Mouse (Mus musculus) urinary bladder, postnatal 25 days (tissue): ENCODE measurements around the gene Hmga2.
"Not testable (repeated sequence)": the region's sequence is repeated elsewhere in the genome, so short reads cannot be mapped to it uniquely, and the experiment has no call there.

Experiments used
- DNase-seq: peaks from one replicate; pipeline ENCODE4 v3.0.0; 2022; ENCODE audit warnings: low spot score

Hmga2 gene

DNA sequence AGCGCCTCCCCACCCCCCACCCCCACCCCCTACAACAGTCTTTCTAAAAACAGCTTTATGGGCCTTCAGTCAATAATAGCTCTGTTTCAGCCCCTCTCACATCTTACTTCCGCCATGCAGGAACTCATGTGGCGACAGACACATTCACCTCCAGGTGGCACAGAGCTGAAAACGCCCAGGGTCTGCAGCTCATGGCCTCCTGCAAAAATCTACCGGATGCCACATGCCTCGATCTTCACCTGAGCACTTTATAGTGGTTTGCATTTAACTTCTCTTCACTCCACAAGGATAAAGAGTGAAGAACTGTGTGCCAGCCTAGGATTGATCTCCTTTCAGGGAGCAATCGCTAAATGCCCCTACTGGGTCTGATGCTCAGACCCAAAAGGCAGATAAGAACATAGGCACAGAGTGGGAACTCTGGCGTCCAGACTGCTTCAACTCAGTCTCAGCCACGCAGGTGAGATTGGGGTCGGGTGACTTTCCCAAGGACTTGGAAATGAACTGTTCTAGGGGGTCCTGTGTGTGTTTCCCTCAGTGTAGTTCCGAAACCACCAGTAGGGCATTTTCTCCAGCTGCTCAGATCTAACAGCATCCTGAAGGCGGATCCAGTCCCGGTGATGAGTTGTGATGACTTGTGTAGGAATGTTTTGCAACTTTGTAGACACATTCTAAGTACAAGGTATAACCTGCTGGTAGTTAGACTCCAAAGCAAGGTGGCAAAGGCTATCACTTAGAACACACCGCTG, 84.1 kb downstream of the Hmga2 start:
- no peak for DNase-seq

- DNase-seq, result no peak
Measured at GRCm38 (mm10) chr10:120390912-120391835, 85.1 kb downstream of the Hmga2 start.

GRCm38 (mm10) chr10:120389707-120390106, 86.6 kb downstream of the Hmga2 start:
- DNase-seq, result no peak

GRCm38 (mm10) chr10:120388966-120389365, 87.3 kb downstream of the Hmga2 start:
- no peak for DNase-seq

- DNase-seq, result no peak
Measured at GRCm38 (mm10) chr10:120388400-120388871, 87.8 kb downstream of the Hmga2 start.

- no peak for DNase-seq
Measured at GRCm38 (mm10) chr10:120387105-120387504, 89.2 kb downstream of the Hmga2 start.

DNA sequence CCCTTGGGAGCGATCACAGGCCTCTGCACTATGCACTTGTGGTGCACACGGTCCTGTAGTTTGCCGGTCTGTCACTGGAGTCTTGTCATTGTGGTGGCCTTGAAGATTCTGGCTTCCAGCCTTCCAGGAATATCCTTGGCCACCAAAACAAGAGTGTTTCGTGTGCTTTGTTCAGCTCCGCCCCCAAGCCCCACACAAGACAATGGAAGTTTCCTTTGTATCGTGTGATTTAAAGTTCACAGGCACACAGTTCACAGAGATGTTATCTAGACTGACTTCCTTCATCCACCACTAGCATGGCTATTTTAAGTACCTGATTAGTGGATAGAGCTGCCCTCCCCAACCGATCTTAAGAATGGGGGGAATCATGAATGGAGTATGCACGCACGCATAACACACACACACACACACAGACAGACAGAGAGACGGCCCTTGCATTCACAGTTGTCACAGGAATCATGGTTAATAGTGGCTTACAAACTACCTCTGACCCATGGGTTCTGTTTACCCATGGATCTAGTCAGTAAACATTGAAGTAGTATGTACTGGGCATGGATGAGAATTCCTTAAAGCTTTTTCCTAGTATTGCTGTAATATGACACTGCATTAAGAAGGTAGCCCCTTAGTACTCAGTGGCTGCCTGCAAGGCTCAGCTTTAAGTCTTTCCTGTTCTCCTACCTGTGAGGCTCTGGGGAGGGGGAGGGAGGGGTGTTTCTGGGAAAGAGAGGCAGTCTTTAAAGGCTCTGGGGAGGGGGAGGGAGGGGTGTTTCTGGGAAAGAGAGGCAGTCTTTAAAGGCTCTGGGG, 91.3 kb downstream of the Hmga2 start:
- DNase-seq, result no peak

- DNase-seq, result no peak
Measured at GRCm38 (mm10) chr10:120384040-120384439, 92.2 kb downstream of the Hmga2 start.

GRCm38 (mm10) chr10:120377795-120378194, 98.5 kb downstream of the Hmga2 start:
- DNase-seq, result no peak

- no peak for DNase-seq
Measured at GRCm38 (mm10) chr10:120377327-120377752, 98.9 kb downstream of the Hmga2 start.

DNA sequence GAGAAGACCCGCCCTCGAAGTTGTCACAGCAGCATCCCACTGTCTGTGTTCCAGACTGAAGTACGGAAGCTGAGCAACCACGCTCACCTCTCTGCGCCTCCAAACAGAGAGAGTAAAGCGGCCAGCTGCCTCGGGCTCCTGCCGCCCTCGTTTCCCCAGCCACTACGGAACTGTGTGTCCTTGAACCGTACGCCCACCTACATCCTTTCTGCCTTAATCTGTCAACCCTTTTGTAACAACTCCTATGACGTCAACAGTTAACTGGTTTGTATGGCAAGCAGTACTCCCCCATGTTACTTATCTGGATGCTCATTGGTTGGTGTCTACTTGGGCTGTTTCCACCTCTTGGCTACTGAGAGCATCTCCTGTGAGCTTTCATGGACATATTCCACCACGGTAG, 100.8 kb downstream of the Hmga2 start:
- DNase-seq, result no peak

DNA sequence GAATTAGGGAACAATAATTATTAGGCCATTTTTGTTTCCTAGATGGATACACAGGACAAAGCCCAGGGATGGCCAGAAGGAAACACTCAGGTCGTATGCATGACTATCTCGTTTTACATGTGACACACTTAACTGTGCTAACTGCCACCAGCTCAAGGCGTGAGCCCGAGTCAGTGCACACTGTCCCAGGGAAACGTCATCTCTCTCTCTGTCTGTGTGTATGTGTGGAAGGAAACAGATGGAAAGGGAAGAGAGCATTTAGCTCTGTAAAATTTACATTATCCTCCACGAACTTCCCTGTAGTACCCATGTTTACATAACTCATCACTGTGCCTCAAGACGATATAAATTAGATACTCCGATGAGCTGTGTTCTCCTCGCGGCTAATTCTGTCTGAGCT, 105.1 kb downstream of the Hmga2 start:
- no peak for DNase-seq

- no peak for DNase-seq
Measured at GRCm38 (mm10) chr10:120369187-120369805, 107.0 kb downstream of the Hmga2 start.

- not testable (repeated sequence) for DNase-seq
Measured at GRCm38 (mm10) chr10:120366173-120366592, 110.1 kb downstream of the Hmga2 start.

GRCm38 (mm10) chr10:120365380-120366172, 110.7 kb downstream of the Hmga2 start:
- no peak for DNase-seq

DNA sequence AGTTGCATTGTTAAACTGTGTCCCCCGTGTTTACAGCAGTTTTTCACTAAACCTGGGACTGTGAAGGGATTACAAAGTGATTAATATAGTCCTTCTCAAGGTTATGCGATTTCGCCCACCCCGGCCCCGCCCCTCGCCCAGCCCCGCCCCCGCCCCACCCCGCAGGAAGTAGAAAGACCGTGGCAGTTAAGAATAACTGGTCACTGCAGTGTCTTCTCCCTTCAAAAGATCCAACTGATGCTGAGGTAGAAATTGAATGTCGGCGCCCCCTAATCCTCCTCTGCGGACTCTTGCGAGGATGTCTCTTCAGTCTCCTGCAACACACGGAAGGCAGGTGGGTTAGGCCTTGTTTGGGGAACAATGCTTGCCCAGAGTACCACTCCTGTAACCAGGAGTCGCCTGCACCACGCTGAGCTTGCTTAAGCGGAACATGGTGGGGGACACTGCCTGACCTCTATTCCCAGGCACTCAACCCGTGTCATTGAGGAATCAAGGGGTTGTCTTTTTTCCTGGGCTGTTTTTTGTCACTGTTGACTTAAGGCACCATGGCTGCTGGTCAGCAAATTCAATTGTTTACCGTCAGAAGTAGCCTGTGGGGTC, 112.2 kb downstream of the Hmga2 start:
- no peak for DNase-seq

DNA sequence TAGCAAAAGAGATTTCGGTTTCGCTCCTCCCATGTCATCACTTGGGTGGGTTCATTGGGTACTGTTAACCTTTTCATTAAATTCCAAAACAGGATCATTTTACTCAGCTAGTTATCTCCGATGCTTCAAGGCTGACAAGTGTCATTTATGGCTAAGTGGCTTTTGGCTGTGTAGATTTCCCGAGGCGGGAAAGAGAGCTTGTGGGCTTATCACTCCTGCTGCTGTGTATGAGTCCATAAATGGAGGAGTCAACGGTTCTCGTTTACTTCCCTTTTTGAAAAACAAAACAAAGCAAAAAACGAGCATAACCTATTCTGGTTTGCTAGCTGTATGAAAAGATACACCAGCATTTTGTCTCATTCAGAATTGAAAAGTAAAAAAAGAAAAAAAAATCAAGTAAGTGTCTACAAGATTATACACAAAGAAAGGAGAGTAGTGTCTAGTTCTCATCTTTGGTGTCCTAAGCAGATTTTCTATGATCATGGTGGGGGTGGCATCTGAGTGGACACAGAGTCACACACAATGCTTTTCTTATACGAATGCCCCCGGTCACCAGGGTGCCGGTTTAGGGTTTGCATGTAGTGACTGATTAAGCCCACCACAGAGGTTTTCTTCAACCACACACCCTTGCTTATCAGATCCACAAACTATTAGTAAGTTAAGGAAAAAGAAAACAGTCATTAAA, 112.8 kb downstream of the Hmga2 start:
- DNase-seq, result not testable (repeated sequence)

DNA sequence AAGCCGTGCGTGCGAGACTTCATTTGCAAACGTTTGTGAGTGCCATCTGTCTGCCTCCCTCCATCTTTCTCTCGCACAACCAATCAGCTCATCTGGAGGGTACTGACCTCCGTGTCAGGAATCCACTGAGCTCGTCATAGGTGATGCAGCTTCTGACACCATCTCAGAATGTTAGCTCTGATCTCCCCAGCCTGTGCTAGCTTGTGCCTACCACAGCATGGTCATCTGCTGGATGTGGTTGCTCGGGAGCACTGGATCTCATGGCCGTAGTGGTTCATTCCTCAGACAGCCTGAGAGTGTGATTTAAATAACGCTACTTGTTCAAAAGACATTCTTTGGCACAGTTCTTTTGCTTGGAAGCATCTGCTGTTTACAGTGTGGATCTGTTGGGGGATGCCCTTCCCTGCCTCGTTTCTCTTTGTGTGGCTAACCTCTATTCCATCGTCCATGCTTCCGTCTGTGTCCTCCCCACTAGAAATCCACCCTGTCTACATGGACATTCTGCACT, 121.7 kb downstream of the Hmga2 start:
- no peak for DNase-seq

GRCm38 (mm10) chr10:120345325-120345724, 130.9 kb downstream of the Hmga2 start:
- DNase-seq, result no peak
